Mouse (Mus musculus): ENCODE data around the gene Vps13c. TPM values are rescaled to one million over a fixed set of nuclear protein-coding genes. Genes with fewer than 3 reads are reported as not detected.

Vps13c gene
- polyA plus RNA-seq, 1 experiment = 64.3 TPM

GRCm38 (mm10) chr9:67810527-67810926, 29.7 kb upstream of the Vps13c start:
- TF ChIP-seq POLR2A (IDR thresholded peaks at IDR 0.05; ENCODE audit: insufficient read depth, low read depth, low read length) = no peak
- no peak for TF ChIP-seq CTCF (IDR thresholded peaks at IDR 0.05; ENCODE audit: insufficient read depth, low read depth, low read length)
- Histone ChIP-seq H3K4me1 (ENCODE audit: control insufficient read depth, insufficient read depth, low read length) (no peaks in the 10 kb centered on the region), H3K27ac (ENCODE audit: insufficient read depth, low read depth, low read length) (no peak overlapping the region), H3K4me3 (ENCODE audit: insufficient read depth, low read depth, low read length) (no peak overlapping the region)
- WGBS = 54% methylated on average over 6 of the region's 6 CpGs

GRCm38 (mm10) chr9:67811116-67811515, 29.1 kb upstream of the Vps13c start:
- 67% methylated on average over 3 of the region's 3 CpGs for WGBS
- Histone ChIP-seq H3K4me1 (ENCODE audit: control insufficient read depth, insufficient read depth, low read length) (no peaks in the 10 kb centered on the region), H3K27ac (ENCODE audit: insufficient read depth, low read depth, low read length) (no peak overlapping the region), H3K4me3 (ENCODE audit: insufficient read depth, low read depth, low read length) (no peak overlapping the region)
- TF ChIP-seq CTCF (IDR thresholded peaks at IDR 0.05; ENCODE audit: insufficient read depth, low read depth, low read length) = no peak
- no peak for TF ChIP-seq POLR2A (IDR thresholded peaks at IDR 0.05; ENCODE audit: insufficient read depth, low read depth, low read length)

- 84% methylated on average over 4 of the region's 4 CpGs for WGBS
- no peak for TF ChIP-seq CTCF (IDR thresholded peaks at IDR 0.05; ENCODE audit: insufficient read depth, low read depth, low read length)
- Histone ChIP-seq H3K4me1 (ENCODE audit: control insufficient read depth, insufficient read depth, low read length) (no peaks in the 10 kb centered on the region), H3K4me3 (ENCODE audit: insufficient read depth, low read depth, low read length) (no peak overlapping the region), H3K27ac (ENCODE audit: insufficient read depth, low read depth, low read length) (no peak overlapping the region)
These were observed 27.0 kb upstream of the Vps13c start for GRCm38 (mm10) chr9:67813171-67813570.

GRCm38 (mm10) chr9:67813665-67814337, 26.4 kb upstream of the Vps13c start:
- H3K27ac ChIP-seq (ENCODE audit: insufficient read depth, low read depth, low read length) = no peak overlapping the region
- TF ChIP-seq POLR2A (IDR thresholded peaks at IDR 0.05; ENCODE audit: insufficient read depth, low read depth, low read length) (no peak), CTCF (IDR thresholded peaks at IDR 0.05; ENCODE audit: insufficient read depth, low read depth, low read length) (no peak)
- peaks cover 4% of the 10 kb centered on the region; the same call in 1 of the 2 replicates for H3K4me1 ChIP-seq (ENCODE audit: control insufficient read depth, insufficient read depth, low read length)
- WGBS = 25% methylated on average over 8 of the region's 8 CpGs
- no peak overlapping the region for H3K4me3 ChIP-seq (ENCODE audit: insufficient read depth, low read depth, low read length)

GRCm38 (mm10) chr9:67816172-67816928, 23.8 kb upstream of the Vps13c start:
- H3K4me1 ChIP-seq (ENCODE audit: control insufficient read depth, insufficient read depth, low read length) = peaks cover 4% of the 10 kb centered on the region; the same call in 1 of the 2 replicates

GRCm38 (mm10) chr9:67817898-67818667, 22.1 kb upstream of the Vps13c start:
- Histone ChIP-seq H3K27ac (ENCODE audit: insufficient read depth, low read depth, low read length) (no peak overlapping the region), H3K4me1 (ENCODE audit: control insufficient read depth, insufficient read depth, low read length) (peaks cover 4% of the 10 kb centered on the region; the same call in 1 of the 2 replicates), H3K4me3 (ENCODE audit: insufficient read depth, low read depth, low read length) (no peak overlapping the region)
- TF ChIP-seq POLR2A (IDR thresholded peaks at IDR 0.05; ENCODE audit: insufficient read depth, low read depth, low read length) (no peak), CTCF (IDR thresholded peaks at IDR 0.05; ENCODE audit: insufficient read depth, low read depth, low read length) (no peak)
- WGBS = 69% methylated on average over 10 of the region's 10 CpGs

More at GRCm38 (mm10) chr9:67816172-67816928, 23.8 kb upstream of the Vps13c start:
- H3K27ac ChIP-seq (ENCODE audit: insufficient read depth, low read depth, low read length) = no peak overlapping the region
- no peak overlapping the region for H3K4me3 ChIP-seq (ENCODE audit: insufficient read depth, low read depth, low read length)
- TF ChIP-seq CTCF (IDR thresholded peaks at IDR 0.05; ENCODE audit: insufficient read depth, low read depth, low read length) = no peak
- no peak for TF ChIP-seq POLR2A (IDR thresholded peaks at IDR 0.05; ENCODE audit: insufficient read depth, low read depth, low read length)
- WGBS = 81% methylated on average over 2 of the region's 2 CpGs

- Histone ChIP-seq H3K4me1 (ENCODE audit: control insufficient read depth, insufficient read depth, low read length) (peaks cover 4% of the 10 kb centered on the region; the same call in 1 of the 2 replicates), H3K27ac (ENCODE audit: insufficient read depth, low read depth, low read length) (no peak overlapping the region), H3K4me3 (ENCODE audit: insufficient read depth, low read depth, low read length) (no peak overlapping the region)
- no peak for TF ChIP-seq POLR2A (IDR thresholded peaks at IDR 0.05; ENCODE audit: insufficient read depth, low read depth, low read length)
- no peak for TF ChIP-seq CTCF (IDR thresholded peaks at IDR 0.05; ENCODE audit: insufficient read depth, low read depth, low read length)
- WGBS = 88% methylated on average over 4 of the region's 4 CpGs
These were observed 21.6 kb upstream of the Vps13c start for GRCm38 (mm10) chr9:67818668-67818950.

- Histone ChIP-seq H3K4me1 (ENCODE audit: control insufficient read depth, insufficient read depth, low read length) (peaks cover 4% of the 10 kb centered on the region; the same call in 1 of the 2 replicates), H3K4me3 (ENCODE audit: insufficient read depth, low read depth, low read length) (no peak overlapping the region), H3K27ac (ENCODE audit: insufficient read depth, low read depth, low read length) (no peak overlapping the region)
- TF ChIP-seq CTCF (IDR thresholded peaks at IDR 0.05; ENCODE audit: insufficient read depth, low read depth, low read length) = no peak
- no peak for TF ChIP-seq POLR2A (IDR thresholded peaks at IDR 0.05; ENCODE audit: insufficient read depth, low read depth, low read length)
- 83% methylated on average over 5 of the region's 5 CpGs for WGBS
These were observed 17.1 kb upstream of the Vps13c start for GRCm38 (mm10) chr9:67823131-67823530.

- WGBS = 87% methylated on average over 7 of the region's 7 CpGs
These were observed 14.7 kb upstream of the Vps13c start for GRCm38 (mm10) chr9:67825527-67825926.

More at GRCm38 (mm10) chr9:67825527-67825926, 14.7 kb upstream of the Vps13c start:
- TF ChIP-seq CTCF (IDR thresholded peaks at IDR 0.05; ENCODE audit: insufficient read depth, low read depth, low read length) (no peak), POLR2A (IDR thresholded peaks at IDR 0.05; ENCODE audit: insufficient read depth, low read depth, low read length) (no peak)
- H3K4me1 ChIP-seq (ENCODE audit: control insufficient read depth, insufficient read depth, low read length) = 0 out of 2 replicates have a peak, but pooled peaks cover under 1% of the 10 kb centered on the region
- H3K4me3 ChIP-seq (ENCODE audit: insufficient read depth, low read depth, low read length) = no peak overlapping the region
- no peak overlapping the region for H3K27ac ChIP-seq (ENCODE audit: insufficient read depth, low read depth, low read length)
